Mouse (Mus musculus): Measurements from ENCODE around the gene Hoxa6. TPM values are rescaled to one million over a fixed set of nuclear protein-coding genes. Genes with fewer than 3 reads are reported as not detected.

Gene Hoxa6
- total RNA-seq, 4 experiments from 2014 or later = 3.6 to 9.5 (median 5.2) TPM

DNA sequence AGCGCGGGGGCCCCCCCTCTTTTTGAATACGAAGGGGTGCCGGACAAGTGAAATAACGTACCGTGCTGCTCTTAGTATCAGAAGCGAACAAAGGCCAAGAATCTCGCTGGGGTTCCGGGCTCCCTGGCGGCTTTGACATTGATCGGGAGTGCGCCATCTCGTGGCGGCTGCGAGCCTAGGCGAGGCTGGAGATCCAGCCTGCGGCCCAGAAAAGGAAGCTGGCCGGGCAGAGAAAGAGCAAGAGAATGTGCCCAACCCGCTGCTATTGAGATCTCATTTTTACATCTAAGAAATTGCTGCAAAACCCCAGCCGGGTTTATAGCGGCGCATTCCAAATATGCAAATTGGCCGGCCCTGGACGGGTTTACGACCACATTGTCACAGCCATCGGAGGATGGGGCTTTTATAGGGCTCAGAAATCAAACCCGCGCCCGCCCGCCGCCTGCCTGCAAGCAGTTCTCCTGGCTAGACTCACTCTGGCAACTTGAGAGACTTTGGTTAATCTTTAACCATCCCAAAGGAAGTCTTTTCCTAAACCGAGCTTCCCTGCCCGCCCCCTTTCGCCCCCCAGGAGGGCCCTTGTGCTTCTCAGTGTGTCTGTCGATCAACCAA lies 32.0 kb upstream of the Hoxa6 start, which contains the start of gene Hoxa10:
Hoxa10 (minus strand) TSS at position 466 of the 612 bp plus-strand sequence.
- no peak for DNase-seq

DNA sequence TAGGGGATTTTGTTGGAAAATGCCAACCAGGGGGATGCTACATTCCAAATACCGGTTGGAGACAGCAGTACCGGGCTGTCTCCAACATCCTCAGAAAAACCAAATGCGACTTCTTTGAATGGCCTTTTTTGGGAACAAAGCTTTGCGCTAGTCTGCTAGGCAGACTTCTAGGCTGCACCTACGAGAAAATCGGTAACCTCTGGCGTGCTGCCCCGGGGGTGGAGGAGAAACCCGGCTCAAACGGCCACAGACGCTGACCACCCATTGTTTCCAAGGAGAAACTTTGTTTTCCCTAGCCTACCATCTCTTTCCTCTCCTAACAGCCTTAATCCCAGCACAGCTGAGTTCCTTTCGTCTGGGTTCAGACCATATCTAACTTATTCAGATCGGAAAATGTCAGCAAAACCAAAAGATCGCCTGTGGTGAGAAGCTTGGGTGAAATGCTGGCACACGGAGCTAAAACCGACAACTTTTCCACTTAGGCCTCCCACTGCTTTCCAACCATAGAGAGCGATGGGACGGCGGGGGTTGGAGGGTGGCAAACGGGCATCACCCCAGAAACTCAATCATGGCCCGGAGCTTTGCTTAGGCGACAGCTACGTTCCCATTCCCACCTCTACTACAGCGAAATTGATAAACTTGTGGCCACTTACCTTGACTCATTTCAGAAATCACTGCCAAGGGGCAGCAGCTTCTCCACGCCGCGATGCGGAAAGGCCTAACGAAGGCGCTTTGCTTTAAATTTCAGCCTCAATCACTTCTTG lies 31.3 kb upstream of the Hoxa6 start:
- DNase-seq = no peak

DNA sequence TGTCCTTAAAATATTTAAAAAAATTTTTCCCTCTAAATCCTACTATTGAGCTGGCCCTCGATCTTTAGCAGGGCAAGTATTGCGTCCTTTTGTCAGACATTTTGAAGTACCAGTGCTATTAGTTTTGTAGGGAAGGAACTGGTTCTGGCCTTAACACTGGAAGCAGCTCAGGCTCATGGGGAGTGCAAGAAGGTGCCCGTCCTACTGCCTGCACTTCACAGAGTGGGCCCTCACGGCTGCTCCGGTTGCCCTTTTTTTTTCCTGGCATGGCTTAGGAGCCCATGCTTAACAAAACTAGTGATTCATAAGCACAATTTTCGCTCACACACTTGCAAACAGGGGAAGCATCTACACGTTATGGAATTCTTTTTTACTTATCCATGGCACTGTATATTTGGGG lies 30.5 kb upstream of the Hoxa6 start:
- no peak for DNase-seq

DNA sequence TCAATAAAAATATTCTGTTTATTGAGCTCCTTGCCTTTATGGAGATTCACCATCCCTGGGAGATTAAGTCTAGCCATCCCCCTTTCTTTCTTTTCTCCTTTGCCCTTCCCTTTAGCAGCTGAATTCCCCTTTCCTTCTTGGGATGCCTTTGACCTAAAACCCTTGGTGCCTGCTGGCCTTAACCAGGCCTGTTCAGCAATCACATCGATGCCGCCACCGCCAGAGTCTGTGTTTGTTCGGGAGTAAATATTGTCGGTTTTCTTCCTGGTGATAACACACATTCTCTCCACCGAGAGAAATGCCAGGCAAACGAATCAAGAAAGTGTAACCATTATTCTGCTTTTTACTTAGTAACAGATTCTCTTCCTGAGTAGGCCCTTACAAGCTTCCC lies 29.6 kb upstream of the Hoxa6 start:
- DNase-seq = no peak

DNA sequence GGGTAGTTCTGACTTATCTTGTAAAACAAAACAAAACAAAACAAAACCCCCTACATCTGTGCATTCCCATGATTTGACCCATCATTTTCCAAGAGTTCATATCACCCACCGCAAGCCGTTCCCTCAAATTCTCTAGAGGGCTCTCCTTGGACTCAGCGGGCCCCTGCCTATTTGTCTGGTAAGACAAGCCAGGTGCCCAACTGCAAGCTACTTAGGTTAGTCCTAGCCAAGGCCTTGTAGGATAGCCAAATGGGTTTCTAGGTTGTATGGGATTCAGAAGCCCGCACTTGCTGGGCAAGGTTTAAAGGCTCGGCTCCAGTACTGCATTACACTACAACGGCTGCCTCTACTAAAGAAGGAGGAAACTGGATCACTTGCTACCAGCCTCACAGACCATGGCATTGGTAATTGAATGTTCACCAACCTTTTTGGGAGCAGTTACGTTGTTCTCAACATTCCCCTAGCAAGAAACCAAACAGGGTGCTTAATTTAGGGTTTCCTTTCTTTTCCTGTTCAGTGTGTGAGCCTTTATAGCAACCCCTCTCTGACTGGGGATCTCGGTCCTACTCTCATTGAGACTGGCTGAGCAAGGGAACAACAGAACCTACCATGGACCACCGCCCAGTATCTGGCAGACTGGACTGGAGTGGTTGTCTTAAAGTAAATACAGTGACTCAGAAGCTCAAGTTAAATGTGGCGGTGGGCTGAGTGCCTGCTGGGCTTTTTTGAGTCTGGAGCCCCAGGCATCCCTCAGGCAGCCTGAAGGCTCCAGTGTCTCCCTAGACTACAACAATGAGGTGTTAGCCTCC lies 29.0 kb upstream of the Hoxa6 start:
- no peak for DNase-seq

DNA sequence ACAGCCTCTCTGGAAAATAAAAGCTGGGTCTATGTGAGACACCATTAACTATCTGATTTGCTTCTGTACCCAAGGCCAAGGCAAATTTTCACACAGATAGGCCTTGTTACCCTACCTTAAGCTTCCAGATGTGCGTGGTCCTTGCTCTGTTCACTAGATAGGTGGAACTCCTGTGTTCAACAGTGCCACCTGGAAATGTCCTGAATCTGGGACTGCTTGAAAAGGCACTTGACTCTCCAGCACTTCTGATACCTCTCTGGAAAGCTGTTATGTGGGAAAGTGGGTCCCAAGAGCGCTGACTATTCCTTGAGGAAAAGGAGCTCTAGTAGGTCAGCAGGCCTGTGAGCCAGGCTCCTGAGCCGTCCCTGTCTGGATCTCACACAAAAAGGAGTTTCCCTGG lies 28.3 kb upstream of the Hoxa6 start:
- DNase-seq = no peak

DNA sequence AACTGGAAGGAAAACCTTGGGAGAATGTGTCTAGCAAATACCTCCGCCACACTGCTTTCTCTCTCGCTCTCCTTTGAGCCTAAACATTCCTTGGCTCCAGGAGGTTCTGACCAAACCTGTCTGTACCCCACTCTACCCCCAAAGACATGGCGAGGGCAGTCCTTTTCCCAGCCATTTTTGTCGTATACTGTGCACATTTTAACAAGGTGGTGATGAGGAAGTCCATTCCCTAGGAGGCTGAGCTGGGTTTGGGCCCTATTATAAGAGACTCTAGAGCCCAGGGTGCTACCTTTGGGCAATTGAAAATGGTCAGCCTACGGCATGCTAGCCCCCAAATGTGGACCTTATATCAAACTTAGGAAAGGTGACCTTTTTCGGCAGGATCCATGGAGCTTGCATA lies 27.3 kb upstream of the Hoxa6 start:
- no peak for DNase-seq

DNA sequence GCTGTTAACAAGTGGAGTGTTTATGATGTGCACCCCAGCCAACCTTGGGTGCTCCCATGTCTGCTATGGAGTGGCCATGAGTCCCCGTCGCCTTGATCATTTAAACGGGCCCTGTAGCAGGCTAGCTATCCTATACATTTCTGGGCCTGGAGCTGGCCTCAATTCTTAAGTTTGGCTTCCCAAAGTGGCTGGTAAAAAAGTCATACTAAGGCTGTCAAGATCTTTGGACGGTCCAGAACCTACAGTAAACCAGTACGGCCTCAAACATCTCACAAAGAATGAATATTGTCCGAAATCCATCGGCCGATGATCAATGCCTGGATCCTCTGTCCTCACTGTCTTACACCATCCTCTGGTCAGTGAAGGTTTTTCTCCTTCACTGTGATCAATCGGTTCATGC lies 26.7 kb upstream of the Hoxa6 start:
- no peak for DNase-seq

DNA sequence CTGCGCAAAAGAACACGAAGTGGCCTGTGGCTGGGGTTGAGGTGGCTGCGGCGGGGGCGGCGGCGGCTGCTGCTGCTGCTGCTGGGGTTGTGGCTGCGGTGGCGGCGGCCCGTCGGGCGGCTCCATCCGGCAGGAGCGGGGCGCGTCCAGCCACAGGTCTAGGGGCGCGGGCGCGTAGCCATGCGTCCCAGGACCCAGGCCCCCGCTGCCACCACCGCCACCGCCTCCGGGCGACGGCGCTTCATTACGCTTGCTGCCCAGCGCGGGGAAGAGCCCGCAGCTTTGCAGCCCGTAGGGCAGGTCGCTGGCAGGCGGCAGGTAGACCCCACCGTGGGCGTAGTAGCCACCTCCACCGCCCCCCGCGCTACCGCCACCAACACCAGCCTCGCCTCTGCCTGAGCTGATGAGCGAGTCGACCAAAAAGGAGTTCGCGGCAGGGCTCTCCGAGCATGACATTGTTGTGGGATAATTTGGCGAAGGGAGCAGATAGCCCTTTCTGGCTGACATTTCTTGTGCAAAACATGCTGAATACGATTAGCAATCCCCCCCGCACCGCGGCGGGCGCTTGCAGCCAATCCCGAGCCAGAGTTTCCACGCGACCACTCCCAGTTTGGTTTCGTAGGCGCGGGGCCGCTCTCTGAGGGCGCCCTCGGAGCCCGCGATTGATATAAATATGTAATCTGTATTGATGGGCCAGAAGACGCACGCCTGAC lies 26.1 kb upstream of the Hoxa6 start:
- no peak for DNase-seq

DNA sequence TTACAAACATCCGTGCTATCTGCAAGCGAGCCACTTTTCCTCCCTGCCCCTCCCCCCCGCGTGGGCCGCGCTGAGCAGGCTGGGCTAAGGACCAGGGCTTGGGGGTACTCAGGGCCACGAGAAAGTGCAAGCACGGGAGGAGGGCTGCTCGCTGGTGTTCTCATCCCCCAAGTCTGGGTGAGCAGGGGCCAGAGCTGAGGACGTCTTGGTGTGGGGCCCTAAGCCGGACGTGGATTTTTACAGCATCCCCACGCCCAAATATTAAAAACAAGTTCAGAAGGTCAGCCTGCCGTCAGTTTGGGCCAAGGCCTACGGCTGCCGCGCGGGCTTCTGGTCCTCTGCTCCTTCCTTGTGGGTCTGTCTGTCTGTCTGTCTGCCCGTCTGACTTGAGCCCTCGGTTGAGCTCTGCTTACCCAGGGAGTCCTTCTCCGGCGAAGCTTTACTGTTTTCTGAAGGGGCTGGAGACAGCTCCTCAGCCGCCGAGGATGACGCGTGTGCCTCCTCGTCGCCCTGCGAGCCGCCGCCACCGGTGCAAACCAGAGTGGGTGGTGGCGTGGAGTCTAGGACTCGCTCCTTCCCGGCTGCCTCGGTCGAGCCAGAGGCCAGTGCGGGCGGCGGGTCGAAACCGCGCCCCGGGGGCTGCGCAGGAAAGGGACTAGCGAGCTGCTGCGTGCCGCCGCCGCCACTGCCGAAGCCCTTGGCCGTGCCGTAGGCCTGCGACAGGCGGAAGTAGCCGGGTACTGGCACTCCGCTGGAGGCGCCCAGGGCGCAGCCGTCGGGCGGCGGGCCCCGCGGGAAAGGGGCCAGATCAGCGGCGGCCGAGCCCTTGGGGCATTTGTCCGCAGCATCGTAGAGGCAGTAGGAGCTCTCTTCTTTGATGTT lies 25.3 kb upstream of the Hoxa6 start:
- no peak for DNase-seq

DNA sequence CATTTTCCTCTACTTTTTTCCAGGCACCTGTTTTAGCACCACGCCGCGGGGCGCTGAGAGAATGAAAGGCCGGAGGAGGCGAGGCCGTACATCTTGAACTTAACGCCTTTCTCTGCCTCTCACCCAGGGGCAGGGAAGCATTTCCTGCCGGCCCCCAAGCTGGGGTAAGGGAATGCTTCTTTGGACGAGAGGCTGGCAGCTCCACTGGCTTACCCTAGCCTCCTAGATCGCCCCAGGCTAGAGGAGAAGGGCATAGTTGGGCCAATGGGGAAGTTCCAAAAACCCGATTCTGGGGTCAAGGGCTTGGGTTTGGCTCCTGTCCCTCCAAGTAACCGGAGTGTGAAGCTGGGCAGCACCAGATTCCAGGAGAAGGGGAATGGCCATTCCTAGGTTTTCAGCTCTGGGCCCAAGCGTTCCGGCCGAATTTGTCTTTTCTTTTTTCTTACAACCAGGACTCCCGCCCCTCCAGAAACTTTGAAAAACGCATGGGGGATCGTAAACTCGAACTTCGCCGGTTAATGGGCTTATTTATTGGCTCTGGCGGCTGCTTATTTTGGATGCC lies 24.5 kb upstream of the Hoxa6 start:
- no peak for DNase-seq

DNA sequence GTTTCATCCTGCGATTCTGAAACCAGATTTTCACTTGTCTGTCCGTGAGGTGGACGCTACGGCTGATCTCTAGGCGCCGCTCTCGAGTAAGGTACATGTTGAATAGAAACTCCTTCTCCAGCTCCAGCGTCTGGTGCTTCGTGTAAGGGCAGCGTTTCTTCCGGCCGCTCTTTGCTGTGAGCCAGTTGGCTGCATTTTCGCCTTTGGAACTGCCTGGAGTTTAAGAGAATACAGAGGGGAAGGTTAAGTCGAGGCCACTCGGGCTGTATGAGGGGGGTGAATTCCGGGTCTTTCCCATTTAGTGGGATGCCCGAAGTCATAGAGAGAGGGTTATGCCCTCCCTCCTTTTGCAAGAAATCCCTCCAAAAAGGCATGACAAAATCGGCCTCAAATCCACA lies 24.0 kb upstream of the Hoxa6 start:
- no peak for DNase-seq

DNA sequence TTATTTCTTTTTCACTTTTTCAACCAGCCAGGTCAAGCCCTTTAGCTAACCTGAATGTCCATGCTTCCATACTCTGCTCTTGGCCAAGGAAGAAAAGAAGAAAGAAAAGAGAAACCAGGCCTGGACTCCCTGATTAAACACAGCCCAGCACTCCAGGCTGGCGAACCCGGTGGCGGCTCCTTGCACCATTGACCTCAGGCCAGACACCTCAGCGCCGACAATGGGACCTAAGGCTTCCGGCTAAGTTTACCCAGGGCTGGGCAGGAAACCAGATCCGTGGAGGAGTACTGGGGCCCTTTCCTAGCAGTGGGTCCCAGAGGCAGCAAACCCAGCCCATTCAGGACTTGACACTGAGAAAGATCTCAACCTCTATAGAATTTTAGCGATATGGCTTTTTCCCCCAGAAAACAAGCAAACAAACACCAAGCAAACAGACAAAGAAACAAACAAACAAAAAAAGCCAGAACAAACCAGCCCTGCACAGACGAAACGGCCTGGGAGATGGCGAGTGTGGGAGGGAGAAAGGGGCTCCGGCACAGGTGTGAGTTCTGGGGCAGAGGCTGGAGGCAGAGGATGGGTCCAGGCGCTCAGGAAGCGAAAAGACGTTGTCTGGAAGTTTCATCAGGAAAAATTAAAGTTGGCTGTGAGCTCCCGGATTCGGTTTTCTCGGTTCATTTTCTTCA lies 23.5 kb upstream of the Hoxa6 start:
- no peak for DNase-seq

DNA sequence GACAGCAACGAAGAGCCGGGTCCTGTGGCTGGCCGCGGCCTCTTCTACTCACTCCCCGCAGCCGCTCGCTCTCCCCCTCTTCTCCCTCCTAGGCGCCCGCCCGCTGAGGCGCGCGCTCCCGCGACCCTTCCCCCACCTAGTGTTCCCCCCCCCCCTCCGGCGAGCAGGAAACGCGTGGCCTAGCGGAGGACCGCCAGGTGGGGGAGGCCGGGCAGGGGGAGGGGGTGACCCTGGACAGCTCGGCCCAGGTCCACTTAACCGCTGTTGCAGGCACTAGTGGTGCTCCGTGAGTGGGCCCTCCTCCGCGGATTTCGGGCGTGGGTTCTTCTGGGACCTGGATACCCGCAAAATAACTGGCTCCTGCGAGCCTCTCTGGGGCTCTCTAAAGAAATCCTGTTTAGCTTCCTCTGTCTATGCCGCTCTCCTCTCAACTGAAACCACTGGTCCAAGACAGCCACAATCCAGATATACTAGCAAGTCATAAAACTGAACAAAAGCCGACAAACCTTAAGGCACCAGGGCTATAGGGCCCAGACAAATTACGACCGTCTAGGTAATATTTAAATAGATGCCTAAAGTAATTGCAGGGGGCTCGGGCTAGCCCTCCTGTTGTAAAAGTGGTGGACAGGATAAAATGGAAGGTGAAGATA lies 22.1 kb upstream of the Hoxa6 start, which contains the start of gene Hoxa9:
Hoxa9 (minus strand) TSS at position 574 of the 650 bp plus-strand sequence.
- DNase-seq = no peak

DNA sequence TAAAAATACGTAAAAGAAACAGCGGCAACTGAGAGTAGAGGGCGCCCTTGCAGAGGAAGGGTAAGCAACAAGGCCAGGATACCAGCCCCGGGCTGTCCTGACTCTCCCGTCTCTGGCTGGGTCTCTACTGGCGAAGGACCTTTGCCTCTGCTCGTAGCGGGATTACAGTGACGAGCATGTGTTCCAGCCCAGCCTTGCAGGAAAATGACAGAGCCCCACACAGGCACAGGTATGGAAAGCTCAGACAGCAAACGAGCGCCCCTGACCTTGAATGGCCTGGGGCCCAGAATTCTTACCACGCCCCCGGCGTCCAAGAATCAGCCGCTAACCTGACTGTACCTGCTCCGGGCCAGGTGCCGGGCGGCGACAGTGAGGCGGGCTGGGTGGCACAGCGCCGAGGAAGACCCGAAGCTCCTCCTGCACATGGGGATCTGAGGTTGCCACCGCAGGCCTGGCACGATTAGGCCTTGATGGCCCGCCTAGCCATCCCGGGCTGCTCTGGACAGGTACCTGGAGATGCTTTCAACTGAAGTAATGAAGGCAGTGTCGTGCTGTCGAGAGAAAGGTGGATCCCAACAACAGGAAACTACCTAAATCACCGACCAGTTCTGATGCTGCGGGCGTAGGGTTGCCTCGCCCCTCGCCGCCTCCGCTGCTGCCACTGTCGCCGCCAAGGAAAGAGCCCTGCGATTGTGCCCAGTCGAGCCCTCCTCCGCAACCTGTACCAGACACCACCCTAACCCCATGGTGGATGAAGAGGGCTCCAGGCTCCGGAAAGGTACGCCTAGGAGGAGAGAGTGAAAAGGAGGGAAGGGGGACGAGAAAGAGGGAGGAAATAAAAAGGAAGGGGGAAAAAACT lies 21.3 kb upstream of the Hoxa6 start:
- no peak for DNase-seq

DNA sequence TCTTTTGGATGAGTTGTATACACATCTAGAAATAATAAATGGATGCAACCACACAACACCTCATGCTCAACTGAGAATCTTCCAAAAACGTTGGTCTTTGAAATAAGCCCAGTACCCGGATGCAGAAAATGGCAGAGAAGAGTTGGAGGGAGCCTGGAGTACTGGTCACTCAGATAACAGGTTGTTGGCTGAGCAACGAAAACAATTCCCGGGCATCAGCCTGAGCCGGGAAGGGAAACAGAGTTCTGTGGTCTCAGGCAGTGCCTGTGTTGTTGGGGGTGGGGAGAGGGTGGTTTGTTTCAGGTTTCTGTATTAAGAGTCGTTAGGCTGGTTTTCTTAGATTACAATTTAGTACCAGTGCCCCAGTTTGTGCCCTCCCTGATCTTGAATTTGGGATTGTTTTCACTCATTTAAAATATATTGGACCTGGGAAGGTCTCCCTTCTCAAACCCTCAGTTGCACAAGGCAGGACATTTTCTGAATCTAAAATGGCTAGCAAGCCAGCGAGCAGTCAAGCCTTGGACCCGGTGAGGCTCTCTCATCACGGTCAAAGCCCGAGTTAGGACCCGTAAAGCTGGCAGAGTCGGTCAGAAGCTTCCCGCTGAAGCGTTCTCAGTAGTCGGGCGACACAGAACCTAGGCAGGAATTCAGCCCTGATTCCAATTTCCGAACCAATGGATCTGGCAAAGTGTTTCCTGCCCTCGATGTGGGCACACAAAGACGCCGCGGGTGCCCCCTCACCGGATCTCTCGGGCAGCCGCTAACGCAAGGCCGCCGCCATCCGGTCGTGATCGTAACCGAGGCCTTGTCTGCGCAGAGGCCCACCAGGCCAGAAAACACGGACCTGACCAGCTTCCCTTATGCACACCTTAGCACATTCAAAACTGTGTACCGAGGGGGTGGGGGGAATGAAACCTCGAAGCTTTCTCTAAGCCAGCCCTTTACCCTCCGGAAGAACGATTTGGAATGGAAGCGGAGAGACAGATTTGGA lies 20.2 kb upstream of the Hoxa6 start:
- no peak for DNase-seq

DNA sequence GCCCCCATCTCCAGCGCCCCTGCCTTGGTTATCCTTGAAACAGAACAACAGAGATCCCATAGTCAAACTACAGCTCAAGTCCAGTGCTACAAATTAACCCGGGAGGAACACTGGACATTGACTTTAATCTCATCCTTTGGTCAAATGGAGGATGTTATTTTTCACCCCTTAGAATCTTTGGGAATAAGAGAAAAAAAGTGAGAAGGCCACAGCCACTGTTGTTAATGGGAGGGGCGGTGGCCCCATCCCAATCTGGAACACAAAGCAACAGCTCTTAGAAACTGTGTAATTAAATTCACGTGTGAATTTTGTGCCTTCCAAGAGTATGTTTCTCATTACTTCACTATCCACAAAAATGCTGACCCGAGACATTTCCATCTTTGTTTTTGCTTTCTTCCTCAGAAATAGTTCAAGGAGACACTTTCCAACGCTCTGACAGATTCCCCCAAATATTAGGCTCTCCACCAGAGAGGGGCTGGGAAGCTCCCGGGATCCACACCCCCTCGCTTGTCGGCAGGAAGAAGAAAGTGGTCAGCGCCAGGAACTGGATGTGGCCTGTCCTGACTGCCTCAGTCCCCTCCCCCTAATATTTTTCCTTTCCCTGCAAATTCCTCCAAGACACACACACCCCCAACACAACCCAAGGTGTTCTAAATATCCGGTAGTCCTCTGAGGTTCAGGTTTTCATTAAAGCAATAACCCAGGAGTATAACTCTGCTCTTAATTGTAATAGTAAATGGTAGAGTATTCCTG lies 19.1 kb upstream of the Hoxa6 start:
- no peak for DNase-seq

All from adrenal gland, adult 8-10 months (tissue).